Mouse (Mus musculus) testis, adult 2 months (tissue): ENCODE measurements around the gene Actg2.

ENCODE experiments used
- CTCF ChIP-seq: fragments of 200-500 bp; IDR thresholded peaks from 2 replicates; pipeline ENCODE4 v1.5.1; 2012; ENCODE audit warnings: low read depth, mild to moderate bottlenecking, inconsistent platforms, low read length, moderate library complexity; ENCODE audit not compliant: control insufficient read depth, insufficient read depth, insufficient replicate concordance
- POLR2A ChIP-seq: fragments of 200-500 bp; IDR thresholded peaks from 2 replicates; pipeline ENCODE4 v1.6.1; 2012; ENCODE audit warnings: low read depth, mild to moderate bottlenecking, inconsistent platforms, low read length, moderate library complexity; ENCODE audit not compliant: control insufficient read depth

GRCm38 (mm10) chr6:83568901-83569862, 33.1 kb upstream of the Actg2 start:
- TF ChIP-seq POLR2A: no peak
- peak; percentile 13; the same call in 1 of the 2 replicates for TF ChIP-seq CTCF
